Mouse (Mus musculus): ENCODE data around the gene Tnrc6a. TPM values are rescaled to one million over a fixed set of nuclear protein-coding genes. Genes with fewer than 3 reads are reported as not detected.

Tnrc6a gene
- total and polyA plus RNA-seq, 3 experiments = 16.3 to 62.0 (median 20.1) TPM

GRCm38 (mm10) chr7:123196432-123196831 lies 72.7 kb downstream of the Tnrc6a start:
- Histone ChIP-seq H3K4me1 (ENCODE audit: control insufficient read depth in 1 of 2, insufficient read depth in 2 of 2) (peaks cover 2 to 22% of the 10 kb centered on the region in 2 experiments; a peak in 2 of 4 replicates), H3K9me3 (replicated peaks; ENCODE audit: low read length) (no peaks in the 10 kb centered on the region), H3K27me3 (replicated peaks) (no peaks in the 10 kb centered on the region), H3K4me3 (replicated peaks in 1 of 3; ENCODE audit: low read depth in 2 of 3, low read length in 2 of 3, poor library complexity in 1 of 3) (no peak overlapping the region), H3K36me3 (replicated peaks in 1 of 2; ENCODE audit: control insufficient read depth in 1 of 2, insufficient read depth in 1 of 2, low read length in 1 of 2) (peaks cover 27 to 39% of the 10 kb centered on the region in 2 experiments), H3K79me2 (replicated peaks; ENCODE audit: control insufficient read depth, extremely low read depth, insufficient read depth, poor library complexity, severe bottlenecking) (no peaks in the 10 kb centered on the region), H3K27ac (ENCODE audit: insufficient read depth, low read depth) (no peak overlapping the region), H3K9ac (ENCODE audit: insufficient read depth, low read depth) (no peak overlapping the region), H3K4me2 (ENCODE audit: insufficient read depth, low read depth, poor library complexity, severe bottlenecking) (no peak overlapping the region)
- DNase-seq (ENCODE audit: extremely low read depth) = no peak
- dilution Hi-C loops (cut with MboI; ENCODE audit: extremely low pct_ligation_motif_present, extremely low pct_unique_long_range_greater_than_20kb, low sequenced_read_pairs) (no loop called here), in situ Hi-C loops (cut with MboI; ENCODE audit: low pct_ligation_motif_present, low pct_unique_long_range_greater_than_20kb, low sequenced_read_pairs) (loop anchor here (25.0 kb wide), 1 partner anchor 184 kb away; no protein-coding TSS in a partner anchor)
- no peak for TF ChIP-seq SMC3 (IDR thresholded peaks at IDR 0.05; ENCODE audit: low read depth, low read length)
- TF ChIP-seq POLR2AphosphoS2 (IDR thresholded peaks at IDR 0.05; ENCODE audit: low read depth, low read length) = 0 out of 2 replicates have a peak, but pooled peaks have one; percentile 59
- TF ChIP-seq HCFC1 (IDR thresholded peaks at IDR 0.05; ENCODE audit: low read depth, low read length) = no peak
- no peak for TF ChIP-seq POLR2A (IDR thresholded peaks at IDR 0.05; ENCODE audit: low read depth, low read length)

DNA sequence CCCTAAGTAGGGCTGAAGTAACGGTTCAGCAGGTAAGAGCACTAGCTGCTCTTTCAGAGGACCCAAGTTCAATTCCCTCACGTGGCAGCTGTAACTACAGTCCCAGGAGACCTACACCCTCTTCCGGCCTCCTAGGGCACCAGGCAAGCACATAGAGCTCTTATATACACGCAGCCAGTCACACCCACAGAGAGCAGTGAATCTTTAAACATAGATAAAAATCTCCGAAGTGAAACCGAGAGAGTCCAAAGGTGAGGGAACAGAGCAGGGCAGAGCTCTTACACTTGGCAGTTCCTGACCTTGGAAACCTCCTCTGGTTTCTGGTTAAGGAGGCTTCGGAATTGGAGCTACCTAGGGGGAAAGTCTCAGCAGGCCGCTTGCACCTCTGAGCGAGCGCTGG lies 75.0 kb downstream of the Tnrc6a start:
- Histone ChIP-seq H3K79me2 (replicated peaks; ENCODE audit: control insufficient read depth, extremely low read depth, insufficient read depth, poor library complexity, severe bottlenecking) (no peaks in the 10 kb centered on the region), H3K9me3 (replicated peaks; ENCODE audit: low read length) (no peaks in the 10 kb centered on the region), H3K9ac (ENCODE audit: insufficient read depth, low read depth) (no peak overlapping the region), H3K36me3 (replicated peaks in 1 of 2; ENCODE audit: control insufficient read depth in 1 of 2, insufficient read depth in 1 of 2, low read length in 1 of 2) (peaks cover 7 to 18% of the 10 kb centered on the region in 2 experiments), H3K4me2 (ENCODE audit: insufficient read depth, low read depth, poor library complexity, severe bottlenecking) (peak overlapping the region; percentile 16; the same call in 1 of the 2 replicates), H3K27ac (ENCODE audit: insufficient read depth, low read depth) (no peak overlapping the region), H3K4me3 (replicated peaks in 1 of 3; ENCODE audit: low read depth in 2 of 3, low read length in 2 of 3, poor library complexity in 1 of 3) (no peak overlapping the region), H3K27me3 (replicated peaks) (no peaks in the 10 kb centered on the region), H3K4me1 (ENCODE audit: control insufficient read depth in 1 of 2, insufficient read depth in 2 of 2) (peaks cover 2 to 14% of the 10 kb centered on the region in 2 experiments; a peak in 2 of 4 replicates)
- in situ Hi-C loops (cut with MboI; ENCODE audit: low pct_ligation_motif_present, low pct_unique_long_range_greater_than_20kb, low sequenced_read_pairs) (loop anchor here (25.0 kb wide), 1 partner anchor 186 kb away; no protein-coding TSS in a partner anchor), dilution Hi-C loops (cut with MboI; ENCODE audit: extremely low pct_ligation_motif_present, extremely low pct_unique_long_range_greater_than_20kb, low sequenced_read_pairs) (no loop called here)
- peak; percentile 35 for DNase-seq (ENCODE audit: extremely low read depth)
- TF ChIP-seq BHLHE40 (IDR thresholded peaks at IDR 0.05; ENCODE audit: low read depth, low read length) (peak; percentile 88), IRF4 (IDR thresholded peaks at IDR 0.05; ENCODE audit: low read depth, low read length) (no peak), POLR2A (IDR thresholded peaks at IDR 0.05; ENCODE audit: low read depth, low read length) (no peak), E2F4 (IDR thresholded peaks at IDR 0.05; ENCODE audit: insufficient replicate concordance, low read depth, low read length) (no peak), MYC (IDR thresholded peaks at IDR 0.05; ENCODE audit: low read depth, low read length) (0 out of 2 replicates have a peak, but pooled peaks have one; percentile 33), SMC3 (IDR thresholded peaks at IDR 0.05; ENCODE audit: low read depth, low read length) (no peak), USF1 (IDR thresholded peaks at IDR 0.05; ENCODE audit: low read depth, low read length) (no peak), CTCF (conservative IDR thresholded peaks at IDR 0.05 in 1 of 2, IDR thresholded peaks at IDR 0.05 in 1 of 2; ENCODE audit: low read depth in 2 of 2, low read length in 2 of 2) (no peak), ZMIZ1 (IDR thresholded peaks at IDR 0.05; ENCODE audit: low read depth, low read length) (no peak)

DNA sequence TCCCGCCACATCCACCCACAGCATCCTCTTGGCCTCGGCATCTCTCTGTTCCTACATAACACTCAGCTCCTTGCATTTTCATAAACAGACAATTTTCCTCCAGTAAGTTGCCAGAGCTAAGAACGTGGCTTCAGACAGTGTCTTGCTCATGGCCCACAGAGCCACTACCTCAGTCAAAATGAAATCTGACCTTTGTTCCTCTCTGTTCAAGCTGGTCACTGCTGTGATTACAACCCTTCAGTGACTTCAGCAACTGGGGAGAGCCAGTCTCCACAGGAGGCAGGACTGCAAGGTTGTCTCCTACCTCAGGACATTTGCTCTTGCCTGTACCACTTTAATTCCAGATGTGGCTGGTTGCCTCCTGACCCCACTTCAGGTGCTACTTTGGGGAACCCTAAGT lies 75.5 kb downstream of the Tnrc6a start:
- no peak overlapping the region for H3K27ac ChIP-seq (ENCODE audit: insufficient read depth, low read depth)
- no peak overlapping the region for H3K9ac ChIP-seq (ENCODE audit: insufficient read depth, low read depth)
- DNase-seq (ENCODE audit: extremely low read depth) = no peak
- dilution Hi-C loops (cut with MboI; ENCODE audit: extremely low pct_ligation_motif_present, extremely low pct_unique_long_range_greater_than_20kb, low sequenced_read_pairs) = no loop called here
- H3K4me2 ChIP-seq (ENCODE audit: insufficient read depth, low read depth, poor library complexity, severe bottlenecking) = 0 out of 2 replicates have a peak overlapping the region, but pooled peaks have one; percentile 16
- TF ChIP-seq MYC (IDR thresholded peaks at IDR 0.05; ENCODE audit: low read depth, low read length) (no peak), UBTF (IDR thresholded peaks at IDR 0.05; ENCODE audit: low read depth, low read length) (no peak), KAT2A (IDR thresholded peaks at IDR 0.05; ENCODE audit: insufficient replicate concordance, low read length) (no peak), SIN3A (IDR thresholded peaks at IDR 0.05; ENCODE audit: low read length) (no peak), NRF1 (IDR thresholded peaks at IDR 0.05; ENCODE audit: low read depth, low read length) (no peak), ZNF384 (IDR thresholded peaks at IDR 0.05; ENCODE audit: low read depth, low read length) (no peak), E2F4 (IDR thresholded peaks at IDR 0.05; ENCODE audit: insufficient replicate concordance, low read depth, low read length) (no peak), MAZ (IDR thresholded peaks at IDR 0.05; ENCODE audit: low read depth, low read length) (no peak), CHD2 (IDR thresholded peaks at IDR 0.05; ENCODE audit: low read length) (no peak), TBP (conservative IDR thresholded peaks at IDR 0.05; ENCODE audit: low read depth, low read length) (no peak), POLR2AphosphoS2 (IDR thresholded peaks at IDR 0.05; ENCODE audit: low read depth, low read length) (no peak), RAD21 (IDR thresholded peaks at IDR 0.05; ENCODE audit: low read depth, low read length) (no peak)
- H3K27me3 ChIP-seq (replicated peaks) = no peaks in the 10 kb centered on the region
- no peak overlapping the region for H3K4me3 ChIP-seq (replicated peaks in 1 of 3; ENCODE audit: low read depth in 2 of 3, low read length in 2 of 3, poor library complexity in 1 of 3)
- no peaks in the 10 kb centered on the region for H3K9me3 ChIP-seq (replicated peaks; ENCODE audit: low read length)
- no peaks in the 10 kb centered on the region for H3K79me2 ChIP-seq (replicated peaks; ENCODE audit: control insufficient read depth, extremely low read depth, insufficient read depth, poor library complexity, severe bottlenecking)
- peaks cover 7 to 15% of the 10 kb centered on the region in 2 experiments for H3K36me3 ChIP-seq (replicated peaks in 1 of 2; ENCODE audit: control insufficient read depth in 1 of 2, insufficient read depth in 1 of 2, low read length in 1 of 2)
- peaks cover 2 to 14% of the 10 kb centered on the region in 2 experiments; a peak in 2 of 4 replicates for H3K4me1 ChIP-seq (ENCODE audit: control insufficient read depth in 1 of 2, insufficient read depth in 2 of 2)
- in situ Hi-C loops (cut with MboI; ENCODE audit: low pct_ligation_motif_present, low pct_unique_long_range_greater_than_20kb, low sequenced_read_pairs) = loop anchor here (25.0 kb wide), 1 partner anchor 187 kb away; no protein-coding TSS in a partner anchor
